Mouse (Mus musculus) frontal cortex, adult 2 months (tissue): ENCODE results near the gene Jhy. TPM values are rescaled to one million over a fixed set of nuclear protein-coding genes. Genes with fewer than 3 reads are reported as not detected.

Experiments
- DNase-seq, 2 experiments: peaks; one replicate each; pipeline ENCODE4 v3.0.0; 2022; ENCODE audit warnings: low spot score in 1 of 2; ENCODE audit errors: extremely low spot score in 1 of 2
- polyA plus RNA-seq: library from polyadenylated mRNA; depleted of rRNA; stranded (reverse); fragments of >200 nt; gene quantifications from 2 replicates; pipeline ENCODE4 v1.2.3, GENCODE M21; 2012

Jhy gene
- polyA plus RNA-seq, 1 experiment: 0.24 TPM

- DNase-seq: no peak
Observed at GRCm38 (mm10) chr9:40933323-40933722, 30.6 kb downstream of the Jhy start.

GRCm38 (mm10) chr9:40927351-40927980 is 36.5 kb downstream of the Jhy start:
- DNase-seq: no peak

GRCm38 (mm10) chr9:40917871-40918613 is 45.9 kb downstream of the Jhy start:
- DNase-seq: no peak

GRCm38 (mm10) chr9:40908915-40909314 is 55.0 kb downstream of the Jhy start:
- DNase-seq: no peak

- DNase-seq: no peak
Observed at GRCm38 (mm10) chr9:40908411-40908810, 55.5 kb downstream of the Jhy start.

- DNase-seq: no peak
Observed at GRCm38 (mm10) chr9:40907413-40907812, 56.5 kb downstream of the Jhy start.

- no peak for DNase-seq
Observed at GRCm38 (mm10) chr9:40892456-40892855, 71.5 kb downstream of the Jhy start.

GRCm38 (mm10) chr9:40889389-40889788 is 74.5 kb downstream of the Jhy start:
- no peak for DNase-seq

- no peak for DNase-seq
Observed at GRCm38 (mm10) chr9:40885669-40886068, 78.2 kb downstream of the Jhy start.

- DNase-seq: no peak
Observed at GRCm38 (mm10) chr9:40878998-40879397, 84.9 kb downstream of the Jhy start.

- no peak for DNase-seq
Observed at GRCm38 (mm10) chr9:40878291-40878945, 85.5 kb downstream of the Jhy start.

- DNase-seq: no peak
Observed at GRCm38 (mm10) chr9:40877881-40878235, 86.1 kb downstream of the Jhy start.

- no peak for DNase-seq
Observed at GRCm38 (mm10) chr9:40877146-40877880, 86.6 kb downstream of the Jhy start.

GRCm38 (mm10) chr9:40876693-40877092 is 87.2 kb downstream of the Jhy start:
- DNase-seq: no peak

GRCm38 (mm10) chr9:40876164-40876563 is 87.8 kb downstream of the Jhy start:
- no peak for DNase-seq

GRCm38 (mm10) chr9:40875431-40875830 is 88.5 kb downstream of the Jhy start:
- DNase-seq: no peak

- DNase-seq: no peak
Observed at GRCm38 (mm10) chr9:40874961-40875360, 89.0 kb downstream of the Jhy start.

GRCm38 (mm10) chr9:40873556-40874470 is 90.1 kb downstream of the Jhy start, which contains the start of gene Bsx:
Gene Bsx (plus strand): TSS chr9:40874127.
- no peak for DNase-seq

GRCm38 (mm10) chr9:40872156-40872478 is 91.8 kb downstream of the Jhy start:
- no peak for DNase-seq
